Mouse (Mus musculus): ENCODE data around the gene Sec14l4. TPM values are rescaled to one million over a fixed set of nuclear protein-coding genes. Genes with fewer than 3 reads are reported as not detected.

Sec14l4 gene
- total RNA-seq, 2 experiments from 2014 or later = 0.17 to 0.64 TPM

DNA sequence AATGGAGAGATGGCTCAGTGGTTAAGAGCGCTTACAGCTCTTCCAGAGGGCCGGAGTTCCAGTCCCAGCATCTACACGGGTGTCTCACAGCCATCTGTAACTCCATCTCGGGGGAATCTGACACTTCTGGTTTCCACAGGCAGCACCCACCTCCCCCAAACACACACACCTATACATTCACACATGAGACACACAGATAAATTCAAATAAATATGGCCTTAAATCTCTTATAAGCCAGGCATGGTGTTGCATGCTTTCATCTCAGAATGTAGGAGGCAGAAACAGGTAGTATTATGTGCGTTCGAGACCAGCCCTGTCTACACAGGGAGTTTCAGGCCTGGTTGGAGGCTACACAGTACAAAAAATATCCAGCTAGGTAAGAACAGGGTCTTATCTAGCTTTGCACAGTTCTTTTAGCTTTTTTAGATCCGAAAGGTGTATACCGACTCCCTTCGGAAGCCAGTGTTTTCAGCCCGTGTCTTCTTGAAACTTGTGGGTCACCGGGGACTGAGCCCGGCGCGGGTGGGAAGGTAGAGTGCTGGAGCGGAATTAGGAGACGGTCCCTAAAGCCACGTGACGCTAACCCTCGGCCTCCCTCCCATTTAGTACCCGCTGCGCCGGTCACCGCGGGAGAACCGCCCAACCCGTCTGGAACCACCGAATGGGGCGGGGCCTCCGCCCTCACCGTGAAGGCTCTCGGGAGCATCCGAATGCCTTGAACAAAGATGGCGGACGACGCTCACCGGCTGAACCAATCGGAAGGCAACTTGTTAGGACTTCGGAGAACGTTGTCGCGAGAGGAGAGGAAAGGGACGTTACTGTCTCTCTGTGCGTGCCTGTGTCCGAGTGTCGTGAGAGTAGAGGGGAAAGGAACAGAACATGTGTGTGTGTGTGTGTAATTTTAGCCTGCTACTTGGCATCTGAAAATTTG is 65.1 kb downstream of the Sec14l4 start:
- Histone ChIP-seq H3K4me3 (peak overlapping the region; percentile 59), H3K27ac (peak overlapping the region; percentile 98)
- peak; percentile 99 for DNase-seq (ENCODE audit: low spot score in 2 of 2)
- TF ChIP-seq CTCF (conservative IDR thresholded peaks at IDR 0.05) = no peak

DNA sequence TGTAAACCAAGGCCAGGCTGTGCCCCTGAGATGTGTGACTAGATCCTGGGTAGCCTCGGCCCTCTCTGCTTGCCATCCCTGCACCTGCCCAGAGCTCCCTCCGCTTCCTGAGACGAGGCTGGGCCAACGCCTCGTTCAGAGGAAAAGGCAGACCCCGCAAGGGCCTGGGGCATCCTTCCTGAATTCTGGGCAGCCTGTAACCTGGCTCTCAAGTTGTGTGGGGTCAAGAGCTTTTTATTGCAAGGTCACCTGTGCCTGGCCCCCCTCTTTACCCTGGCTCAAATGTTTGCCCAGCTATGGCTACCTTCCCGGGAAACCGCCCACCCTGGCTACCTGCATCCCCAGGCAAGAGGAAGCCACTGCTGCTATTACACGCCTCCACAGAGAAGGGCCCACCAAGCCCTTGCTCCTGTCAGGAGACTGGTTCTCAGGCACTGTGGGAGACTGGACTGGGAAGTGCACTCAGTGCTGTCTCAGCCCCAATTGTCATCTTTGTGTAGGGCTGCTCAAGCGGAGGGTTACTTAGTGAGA is 65.9 kb downstream of the Sec14l4 start:
- peak overlapping the region; percentile 98 for H3K27ac ChIP-seq
- no peak for TF ChIP-seq CTCF (conservative IDR thresholded peaks at IDR 0.05)
- DNase-seq (ENCODE audit: low spot score in 2 of 2) = no peak
- H3K4me3 ChIP-seq = peak overlapping the region; percentile 59

Other genes with a start within 250 kb of the Sec14l4 start
- 10 to 100 TPM; 81.4 to 86.7 TPM for gene Osbp2, start 167.6 kb upstream of the Sec14l4 start, total RNA-seq (2021)
- gene 4921536K21Rik, start 136.4 kb upstream of the Sec14l4 start, total RNA-seq (2021) = under 1 TPM; 0.39 to 0.41 TPM
- gene Dusp18, start 136.2 kb upstream of the Sec14l4 start, total RNA-seq (2021) = 10 to 100 TPM; 24.6 to 26.0 TPM
- gene Slc35e4, start 116.8 kb upstream of the Sec14l4 start, total RNA-seq (2021) = 10 to 100 TPM; 16.9 TPM
- gene Tcn2, start 99.3 kb upstream of the Sec14l4 start, total RNA-seq (2021) = 10 to 100 TPM; 18.5 to 19.4 TPM
- gene Pes1, start 67.5 kb upstream of the Sec14l4 start, total RNA-seq (2021) = 10 to 100 TPM; 34.8 to 40.5 TPM
- not detected for gene 4930556J24Rik, start 54.7 kb upstream of the Sec14l4 start, total RNA-seq (2021)
- gene Gal3st1, start 47.8 kb upstream of the Sec14l4 start, total RNA-seq (2021) = 1 to 10 TPM; 8.5 to 9.8 TPM
- 1 to 10 TPM; 1.3 to 2.6 TPM for gene Sec14l3, start 33.4 kb downstream of the Sec14l4 start, total RNA-seq (2021)
- 100 to 1,000 TPM; 115 to 119 TPM for gene Mtfp1, start 64.0 kb downstream of the Sec14l4 start, total RNA-seq (2021)
- 10 to 100 TPM; 62.8 to 67.6 TPM for gene Sec14l2, start 92.0 kb downstream of the Sec14l4 start, total RNA-seq (2021)
- gene Rnf215, start 103.7 kb downstream of the Sec14l4 start, total RNA-seq (2021) = 10 to 100 TPM; 33.8 to 35.6 TPM
- 10 to 100 TPM; 12.2 to 12.8 TPM for gene Ccdc157, start 128.8 kb downstream of the Sec14l4 start, total RNA-seq (2021)
- gene Sf3a1, start 128.9 kb downstream of the Sec14l4 start, total RNA-seq (2021) = 10 to 100 TPM; 72.3 to 74.1 TPM
- 10 to 100 TPM; 27.3 to 29.4 TPM for gene Tbc1d10a, start 155.3 kb downstream of the Sec14l4 start, total RNA-seq (2021)
- 1 to 10 TPM; 5.3 to 5.8 TPM for gene Castor1, start 186.8 kb downstream of the Sec14l4 start, total RNA-seq (2021)
- gene Osm, start 205.0 kb downstream of the Sec14l4 start, total RNA-seq (2021) = under 1 TPM; 0.15 to 0.20 TPM
- 1 to 10 TPM in 1 of 2 experiments, under 1 TPM in 1; 0.92 to 1.7 TPM for gene Lif, start 226.1 kb downstream of the Sec14l4 start, total RNA-seq (2021)